Mouse (Mus musculus): Measurements from ENCODE around the gene Kctd14.

- no peak for TF ChIP-seq CTCF (IDR thresholded peaks at IDR 0.05)
- TF ChIP-seq EP300 (IDR thresholded peaks at IDR 0.05; ENCODE audit: insufficient read depth, low read depth, low read length) = no peak
Measured at GRCm38 (mm10) chr7:97418717-97419116, 32.4 kb upstream of the Kctd14 start.

All from heart, adult 2 months (tissue).